Mouse (Mus musculus): ENCODE measurements around the gene Cass4.

The Cass4 gene

DNA sequence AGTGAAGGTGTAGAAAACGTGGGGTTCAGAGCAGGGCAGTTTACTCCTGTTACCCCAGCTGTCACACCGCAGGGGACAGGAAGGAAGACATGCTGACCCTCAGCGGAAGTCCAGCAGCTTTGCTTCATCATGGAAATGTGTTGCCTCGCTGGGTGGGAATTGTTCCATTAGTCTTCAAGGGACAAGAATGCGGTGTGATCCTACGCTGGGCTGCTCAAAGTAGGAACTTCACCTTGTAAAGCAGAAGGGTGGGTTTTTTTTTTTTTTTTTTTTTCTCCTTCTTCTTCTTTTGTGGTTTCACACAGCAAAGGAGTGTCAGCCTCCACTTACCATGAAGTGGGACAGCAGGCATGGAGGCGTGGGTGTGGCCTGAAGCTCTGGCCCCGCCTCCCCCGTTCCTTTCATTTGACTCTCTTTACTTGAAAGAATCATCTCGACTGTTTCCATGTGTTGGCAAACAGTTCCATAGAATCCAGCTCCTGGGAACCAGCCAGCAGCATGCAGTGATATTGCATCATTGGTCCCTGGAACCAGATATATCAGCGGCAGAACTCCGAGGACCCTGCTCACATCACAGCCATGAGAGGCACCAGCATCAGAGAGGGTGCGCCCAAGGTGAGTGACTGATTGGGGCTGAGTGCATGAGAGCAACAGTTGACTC is at the start of gene Cass4:
TSS of gene Cass4 (plus strand) at position 404 of the 661 bp plus-strand sequence.
- no peak for DNase-seq

GRCm38 (mm10) chr2:172344669-172345068 is 48.9 kb upstream of the Cass4 start:
- no peak for DNase-seq

GRCm38 (mm10) chr2:172345258-172345738 is 48.3 kb upstream of the Cass4 start, which contains the start of gene Fam210b:
Gene Fam210b, plus strand, starts transcription at chr2:172345565.
- peak; percentile 99 for DNase-seq

DNA sequence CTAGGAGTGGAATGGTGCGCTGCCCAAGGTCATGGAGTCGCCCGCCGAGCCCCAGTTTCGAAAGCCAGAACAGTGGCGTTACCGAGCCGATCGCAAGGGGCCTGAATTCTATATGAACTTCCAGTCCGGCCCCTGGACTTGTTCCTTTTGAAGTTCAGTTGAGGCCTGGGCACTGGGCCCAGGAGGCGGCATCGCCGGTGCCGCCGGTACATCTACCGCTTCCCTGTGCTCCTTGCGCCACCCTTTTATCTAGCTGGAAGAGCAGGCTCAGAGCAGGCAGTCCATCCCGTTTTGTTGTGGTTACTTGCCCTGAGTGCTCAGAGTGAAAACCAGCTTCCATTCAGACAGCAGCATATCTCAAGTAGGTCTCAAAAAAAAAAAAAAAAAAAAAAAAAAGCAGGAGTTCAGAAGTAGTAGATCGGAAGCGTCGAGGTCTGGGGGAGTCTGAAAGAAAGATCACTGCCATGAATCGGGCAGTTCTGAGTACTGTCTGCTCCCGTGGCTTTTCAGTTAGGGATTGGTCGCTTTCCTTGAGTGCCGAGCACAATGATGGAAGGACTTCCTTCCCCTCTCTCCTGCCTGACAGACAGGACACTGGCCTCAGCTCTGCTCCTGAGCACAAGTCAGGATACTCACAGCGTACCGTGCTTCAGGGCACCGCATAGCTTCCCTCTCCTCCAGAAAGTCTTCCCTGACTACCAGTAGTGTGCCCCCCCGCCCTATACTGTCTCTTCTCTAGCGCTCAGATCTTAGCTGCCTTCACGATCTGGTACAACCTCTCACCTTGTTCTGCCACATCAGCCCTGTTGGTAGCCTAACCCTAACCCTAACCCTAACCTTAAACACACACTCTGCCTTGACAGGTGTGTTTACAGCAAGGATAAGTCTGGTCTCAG is 47.3 kb upstream of the Cass4 start:
- peak; percentile 53 for DNase-seq

DNA sequence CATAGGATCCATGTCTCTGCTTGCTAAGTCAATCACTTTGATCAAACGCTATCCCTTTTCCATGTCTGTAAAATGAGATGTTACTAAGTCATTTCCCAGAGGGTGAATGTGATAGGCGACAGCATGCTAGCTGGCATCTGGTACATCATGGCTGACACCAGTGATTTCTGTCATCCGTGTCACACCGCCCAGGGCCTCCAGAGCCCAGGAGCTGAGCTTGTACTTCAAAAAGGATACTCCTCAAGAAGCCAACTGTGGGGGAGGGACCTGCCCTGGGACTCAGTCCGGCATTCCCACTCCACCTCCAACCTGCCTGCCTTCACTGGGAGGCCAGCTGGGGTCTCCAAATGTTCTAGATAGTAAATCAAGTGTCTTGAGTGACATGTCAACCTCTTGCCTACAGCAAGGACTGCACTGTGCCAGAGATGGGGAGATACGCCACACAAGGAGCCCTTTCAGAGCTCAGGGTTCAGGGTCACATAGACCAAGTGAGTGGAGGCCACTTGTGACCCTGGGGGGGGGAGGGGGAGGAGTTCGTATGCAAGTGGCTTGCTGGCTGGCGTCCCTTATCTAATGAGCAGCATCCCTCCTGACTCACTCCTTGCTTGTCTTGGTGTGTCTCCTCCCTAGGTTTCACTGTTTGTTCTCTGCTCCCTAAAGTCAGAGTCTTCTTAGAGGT is 46.5 kb upstream of the Cass4 start:
- peak; percentile 42 for DNase-seq

- no peak for DNase-seq
Observed at GRCm38 (mm10) chr2:172348297-172348950, 45.2 kb upstream of the Cass4 start.

DNA sequence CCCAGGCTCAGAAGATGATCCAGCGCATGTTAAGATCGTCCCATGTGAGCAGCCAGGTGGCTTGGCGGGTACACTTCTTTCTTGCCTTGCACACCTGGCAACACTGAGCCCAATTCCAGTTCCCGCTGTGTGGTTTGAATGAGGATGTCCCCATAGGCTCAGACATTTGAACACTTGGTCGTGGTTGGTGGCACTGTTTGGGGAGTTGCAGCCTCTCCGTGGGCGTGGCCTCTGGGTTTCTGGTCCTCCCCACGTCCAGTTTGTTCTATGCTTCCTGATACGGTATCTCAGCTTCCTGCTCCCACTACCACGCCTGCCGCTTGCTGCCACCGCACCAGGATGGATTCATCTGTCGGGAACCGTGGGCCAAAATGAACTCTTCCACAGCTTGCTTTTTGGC is 43.8 kb upstream of the Cass4 start:
- DNase-seq: no peak

- no peak for DNase-seq
Observed at GRCm38 (mm10) chr2:172350773-172351172, 42.8 kb upstream of the Cass4 start.

DNA sequence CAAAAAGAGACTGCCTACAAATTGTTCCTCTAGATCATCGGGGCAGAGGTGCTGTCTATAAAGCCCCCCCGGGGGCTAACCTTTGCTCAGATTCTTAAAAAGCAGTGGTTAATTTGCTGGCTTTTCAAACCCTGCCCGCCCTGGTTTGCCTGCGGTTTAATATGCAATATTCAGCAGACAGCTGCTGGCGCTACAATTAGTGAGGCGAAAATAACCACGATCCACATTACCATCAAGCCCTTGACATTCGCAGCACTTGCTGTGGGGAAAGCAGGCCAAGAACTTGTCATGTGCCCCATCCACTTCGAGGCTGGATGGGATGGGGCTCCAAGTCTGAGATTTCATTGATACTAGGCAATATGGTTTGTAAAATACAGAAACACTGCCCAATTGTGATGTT is 40.4 kb upstream of the Cass4 start:
- DNase-seq: no peak

- no peak for DNase-seq
Observed at GRCm38 (mm10) chr2:172354761-172355160, 38.8 kb upstream of the Cass4 start.

DNA sequence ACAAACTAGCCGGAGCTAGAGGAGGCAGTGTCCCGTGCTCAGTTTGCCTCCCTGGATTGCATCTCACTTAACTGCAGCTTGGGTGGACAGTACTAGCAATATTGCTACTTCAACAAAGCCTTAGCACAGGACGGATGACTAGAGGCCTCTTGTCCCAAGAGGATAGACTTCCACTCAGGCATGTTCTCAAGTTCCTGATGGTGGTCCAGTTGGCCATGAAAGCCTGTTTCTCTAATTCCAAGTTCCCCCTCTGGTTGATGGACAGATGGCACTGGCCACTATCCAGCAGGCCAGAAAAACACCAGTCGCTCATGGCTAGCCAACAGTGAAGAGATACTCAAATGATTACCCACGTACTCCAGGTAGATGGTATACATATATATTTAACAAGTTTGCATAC is 37.8 kb upstream of the Cass4 start:
- no peak for DNase-seq

GRCm38 (mm10) chr2:172363176-172363575 is 30.4 kb upstream of the Cass4 start:
- no peak for DNase-seq

DNA sequence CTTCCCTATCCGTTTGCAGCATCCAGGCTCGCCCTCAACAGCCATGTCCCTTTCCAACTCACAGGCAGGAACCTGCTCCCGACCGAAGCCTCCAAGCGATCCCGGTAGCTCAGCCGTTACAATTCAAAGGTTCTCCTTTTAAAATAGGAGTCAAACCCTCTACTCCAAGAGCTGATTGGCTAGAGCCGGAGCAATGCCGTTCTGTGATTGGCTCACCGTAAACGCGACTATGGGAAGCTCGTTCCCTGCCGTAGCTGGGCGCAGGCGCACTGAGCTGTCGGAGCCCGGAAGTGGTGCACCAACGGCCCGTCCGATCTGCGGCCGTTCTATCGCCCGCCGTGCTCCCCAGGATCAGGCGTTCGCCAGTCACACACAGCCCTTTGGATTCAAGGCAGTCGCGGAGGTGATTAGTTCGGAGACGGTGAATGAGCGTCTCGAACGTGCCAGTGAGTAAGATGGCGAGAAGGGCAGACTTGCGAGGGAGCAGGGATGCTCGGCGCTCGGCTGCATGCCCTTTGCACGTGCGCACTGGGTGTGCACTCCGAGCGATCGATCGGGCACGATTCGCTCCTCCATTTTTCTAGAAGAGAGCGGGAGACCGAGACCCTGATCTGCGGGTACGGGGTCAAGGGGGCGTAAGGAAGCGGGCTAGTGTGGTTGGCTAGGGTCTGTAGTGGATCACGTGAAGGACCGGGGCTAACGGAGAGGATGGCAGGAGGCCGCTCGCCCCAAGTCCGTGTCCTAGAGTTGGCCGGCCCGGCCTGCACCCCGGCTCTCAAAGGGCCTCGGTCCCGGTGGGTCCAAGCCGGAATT is 23.0 kb upstream of the Cass4 start, which contains the start of the genes Aurka and Cstf1:
TSS of gene Aurka (minus strand) at position 125 of the 813 bp plus-strand sequence.
TSS of gene Cstf1 (plus strand) at position 271 of the 813 bp plus-strand sequence.
- peak; percentile 97 for DNase-seq

- no peak for DNase-seq
Observed at GRCm38 (mm10) chr2:172371258-172371657, 22.3 kb upstream of the Cass4 start.

DNA sequence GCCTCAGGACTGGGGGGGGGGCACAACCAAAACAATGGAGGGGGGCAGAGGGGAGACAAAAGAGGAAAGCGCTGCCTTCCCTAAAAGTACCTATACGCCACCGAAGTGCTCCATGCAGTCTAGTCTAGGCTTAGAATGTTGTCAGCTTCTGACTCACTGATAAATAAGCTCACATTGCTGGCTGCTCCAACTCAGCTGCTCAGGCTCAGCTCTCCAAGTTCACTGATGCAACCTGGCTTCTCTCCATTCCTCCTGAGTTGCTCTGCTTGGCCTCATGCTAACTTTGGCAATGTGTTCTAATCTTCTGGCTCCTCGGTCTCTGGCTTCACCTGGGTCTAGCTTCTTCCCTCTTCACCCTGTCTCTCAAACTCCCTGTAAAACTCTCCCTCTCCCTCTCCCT is 17.0 kb upstream of the Cass4 start:
- no peak for DNase-seq

DNA sequence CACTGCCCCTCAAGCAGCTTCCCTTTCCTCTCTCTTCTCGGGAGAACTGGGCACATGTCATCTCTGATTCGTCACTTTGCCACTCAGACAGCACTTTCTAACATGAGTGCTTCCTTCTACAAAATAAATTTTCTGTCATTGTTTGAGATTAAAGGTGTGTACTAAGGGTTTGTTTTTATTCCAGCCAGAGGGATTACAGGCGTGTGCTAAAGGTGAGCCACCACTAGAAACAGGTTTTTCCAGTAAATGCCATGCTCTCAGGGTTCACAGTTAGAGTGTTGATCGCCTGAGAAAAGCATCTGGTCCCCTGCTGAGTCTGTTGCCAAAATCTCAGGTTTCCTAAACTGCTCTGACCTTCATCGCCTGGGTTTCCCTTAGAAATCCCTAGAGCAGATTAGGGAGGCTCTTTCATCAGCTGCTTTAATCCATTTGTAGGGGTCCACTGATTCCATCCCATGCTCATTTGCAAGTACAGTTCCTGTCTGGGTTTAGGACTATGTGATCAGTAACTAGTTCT is 16.5 kb upstream of the Cass4 start:
- DNase-seq: no peak

DNA sequence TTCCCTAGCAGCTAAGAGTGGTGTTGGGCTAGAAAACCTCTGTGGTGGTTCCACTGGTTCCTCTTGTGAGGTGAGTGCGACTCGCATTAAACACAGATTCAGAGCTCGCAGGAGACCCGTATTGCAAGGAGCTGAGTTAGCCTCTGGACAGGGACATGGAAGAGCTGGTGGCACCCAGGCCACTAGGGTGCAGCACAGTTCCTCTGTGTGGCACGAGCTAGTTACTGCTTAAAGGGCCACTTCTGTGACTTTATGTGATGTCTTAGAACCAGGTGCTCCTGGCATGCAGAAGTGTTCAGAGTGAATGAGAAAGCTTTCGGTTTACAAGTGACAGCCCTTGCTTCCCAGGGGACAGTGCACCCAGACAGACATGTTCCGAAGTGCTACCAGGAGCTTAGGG is 15.3 kb upstream of the Cass4 start:
- DNase-seq: peak; percentile 40

GRCm38 (mm10) chr2:172380513-172380912 is 13.1 kb upstream of the Cass4 start:
- DNase-seq: no peak

GRCm38 (mm10) chr2:172381341-172381740 is 12.3 kb upstream of the Cass4 start:
- DNase-seq: no peak

DNA sequence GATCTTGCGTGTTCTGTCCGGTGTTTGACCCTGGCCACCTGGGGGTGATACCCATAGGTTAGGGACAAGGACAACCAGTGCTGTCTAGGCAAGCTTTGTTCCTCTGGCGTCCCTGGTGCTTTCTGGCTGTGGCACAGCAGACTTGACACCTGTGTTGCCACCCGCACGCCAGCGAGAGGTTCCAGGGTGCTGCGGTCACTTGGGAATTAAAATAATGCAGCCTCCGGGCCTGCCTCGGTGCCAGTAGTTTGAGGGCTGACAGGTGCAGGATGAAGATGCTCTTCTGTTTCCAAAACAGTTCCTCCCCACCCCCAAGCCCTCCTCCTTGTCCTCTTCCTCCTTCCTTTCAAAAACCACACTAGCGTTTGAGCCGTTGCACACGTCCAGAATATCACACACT is 11.7 kb upstream of the Cass4 start:
- DNase-seq: no peak

- no peak for DNase-seq
Observed at GRCm38 (mm10) chr2:172384715-172385114, 8.9 kb upstream of the Cass4 start.

DNA sequence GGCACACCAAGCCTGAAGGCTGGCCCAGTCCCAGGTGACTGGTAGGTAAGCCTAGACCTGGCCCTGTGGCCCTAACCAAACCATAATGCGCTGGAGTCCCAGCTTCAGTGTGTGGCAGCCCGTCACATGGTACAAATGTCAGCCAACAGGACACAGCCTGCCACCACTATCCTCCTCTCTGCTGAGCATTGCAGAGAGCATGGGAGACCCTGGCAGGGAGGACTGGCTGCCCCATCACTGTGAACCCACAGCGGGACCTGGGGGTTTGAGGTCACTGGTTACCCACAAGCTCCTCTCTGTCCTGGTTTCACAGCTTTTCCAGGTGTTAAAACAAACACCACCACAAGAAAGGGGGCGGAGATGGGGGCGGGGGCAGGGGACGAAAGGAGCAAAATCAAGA is 3.3 kb upstream of the Cass4 start:
- no peak for DNase-seq

All from embryo, embryonic 11 days (tissue).